Mouse (Mus musculus) kidney, postnatal 0 days (tissue): Measurements from ENCODE around the gene Galnt4. TPM values are rescaled to one million over a fixed set of nuclear protein-coding genes. Genes with fewer than 3 reads are reported as not detected.

ENCODE experiments used
- ATAC-seq: fragments of 200-750 bp; cut with Nextera tagmentation; replicated peaks from 2 replicates; pipeline ENCODE4 v1.8.0; 2017; ENCODE audit warnings: low read depth, moderate number of reproducible peaks, moderate TSS enrichment, moderate library complexity; ENCODE audit not compliant: low FRiP score
- DNase-seq: peaks from one replicate; pipeline ENCODE4 v3.0.0-alpha.2; 2016; ENCODE audit warnings: low spot score
- H3K27ac ChIP-seq: fragments of 300-500 bp; sonication (generic); 2 replicates; pipeline ENCODE4 v1.5.1; 2014; ENCODE audit warnings: mild to moderate bottlenecking
- H3K27me3 ChIP-seq: fragments of 300-500 bp; sonication (generic); 2 replicates; pipeline ENCODE4 v1.6.1; 2014; ENCODE audit warnings: low read length, mixed read lengths; ENCODE audit not compliant: insufficient read depth
- H3K36me3 ChIP-seq: fragments of 300-500 bp; sonication (generic); 2 replicates; pipeline ENCODE4 v1.6.1; 2014; ENCODE audit warnings: low read length, mixed read lengths; ENCODE audit not compliant: insufficient read depth
- H3K4me1 ChIP-seq: fragments of 300-500 bp; sonication (generic); replicated peaks from 2 replicates; pipeline ENCODE4 v1.6.1; 2014; ENCODE audit warnings: antibody characterized with exemption, low read length, mixed read lengths; ENCODE audit not compliant: insufficient read depth
- H3K4me2 ChIP-seq: fragments of 300-500 bp; sonication (generic); 2 replicates; pipeline ENCODE4 v1.6.1; 2014; ENCODE audit warnings: mild to moderate bottlenecking, low read length, moderate library complexity, mixed read lengths
- H3K4me3 ChIP-seq: fragments of 300-500 bp; sonication (generic); replicated peaks from 2 replicates; pipeline ENCODE4 v1.5.1; 2014; ENCODE audit warnings: low read depth, low read length
- H3K9ac ChIP-seq: fragments of 300-500 bp; sonication (generic); 2 replicates; pipeline ENCODE4 v1.6.1; 2014; ENCODE audit warnings: low read depth, low read length
- H3K9me3 ChIP-seq: fragments of 300-500 bp; sonication (generic); replicated peaks from 2 replicates; pipeline ENCODE4 v1.6.1; 2016; ENCODE audit warnings: low read length, inconsistent platforms, mixed read lengths
- CTCF ChIP-seq: IDR thresholded peaks from 2 replicates; pipeline ENCODE4 v1.5.1; 2016; ENCODE audit warnings: antibody characterized with exemption, low read depth, mild to moderate bottlenecking, moderate library complexity
- WGBS: fragments of 180-500 bp; shearing (Covaris S2); extraction: QIAGEN DNeasy Blood & Tissue Kit; methylation state at CpG from one replicate; pipeline ENCODE4 v1.1.7; 2014; 5-methylcytosine and 5-hydroxymethylcytosine counted together
- polyA plus RNA-seq: library from polyadenylated mRNA; unstranded; fragments of >200 nt; fragmentation: Nextera tagmentation; extraction: Ambion mirVana; gene quantifications from 2 replicates; pipeline ENCODE4 v1.2.1, GENCODE M21; 2015

Gene Galnt4
- polyA plus RNA-seq, 1 experiment from 2014 or later = 9.7 TPM

GRCm38 (mm10) chr10:99131298-99131697 lies 23.3 kb downstream of the Galnt4 start:
- H3K27me3 ChIP-seq = no peaks in the 10 kb centered on the region
- TF ChIP-seq CTCF = peak; percentile 40; the same call in 1 of the 2 replicates
- 0 out of 2 replicates have a peak, but pooled peaks cover 5% of the 10 kb centered on the region for H3K4me1 ChIP-seq
- no peak overlapping the region for H3K9ac ChIP-seq
- H3K4me2 ChIP-seq = no peak overlapping the region
- peak; percentile 36 for DNase-seq
- H3K4me3 ChIP-seq = no peak overlapping the region
- no peak overlapping the region for H3K27ac ChIP-seq
- H3K9me3 ChIP-seq = no peaks in the 10 kb centered on the region
- no peaks in the 10 kb centered on the region for H3K36me3 ChIP-seq
- WGBS = 45% methylated on average over 5 of the region's 5 CpGs
- peak; percentile 39; the same call in 1 of the 2 replicates for ATAC-seq

GRCm38 (mm10) chr10:99132189-99132588 lies 24.2 kb downstream of the Galnt4 start:
- ATAC-seq = peak; percentile 53
- no peak overlapping the region for H3K27ac ChIP-seq

GRCm38 (mm10) chr10:99132595-99133272 lies 24.8 kb downstream of the Galnt4 start:
- Histone ChIP-seq H3K4me2 (no peak overlapping the region), H3K27ac (no peak overlapping the region), H3K9ac (no peak overlapping the region), H3K9me3 (no peaks in the 10 kb centered on the region), H3K4me3 (no peak overlapping the region), H3K36me3 (no peaks in the 10 kb centered on the region), H3K4me1 (0 out of 2 replicates have a peak, but pooled peaks cover 5% of the 10 kb centered on the region), H3K27me3 (no peaks in the 10 kb centered on the region)
- 81% methylated on average over 11 of the region's 11 CpGs for WGBS
- no peak for DNase-seq
- 0 out of 2 replicates have a peak, but pooled peaks have one; percentile 29 for ATAC-seq
- no peak for TF ChIP-seq CTCF

More at GRCm38 (mm10) chr10:99132189-99132588, 24.2 kb downstream of the Galnt4 start:
- Histone ChIP-seq H3K9me3 (no peaks in the 10 kb centered on the region), H3K4me2 (no peak overlapping the region), H3K4me1 (0 out of 2 replicates have a peak, but pooled peaks cover 5% of the 10 kb centered on the region), H3K9ac (no peak overlapping the region), H3K36me3 (no peaks in the 10 kb centered on the region), H3K27me3 (no peaks in the 10 kb centered on the region), H3K4me3 (no peak overlapping the region)
- no peak for TF ChIP-seq CTCF
- 54% methylated on average over 6 of the region's 6 CpGs for WGBS
- peak; percentile 48 for DNase-seq

- Histone ChIP-seq H3K4me3 (no peak overlapping the region), H3K27me3 (no peaks in the 10 kb centered on the region), H3K4me2 (no peak overlapping the region), H3K36me3 (no peaks in the 10 kb centered on the region), H3K27ac (no peak overlapping the region), H3K9me3 (no peaks in the 10 kb centered on the region), H3K9ac (no peak overlapping the region), H3K4me1 (0 out of 2 replicates have a peak, but pooled peaks cover 5% of the 10 kb centered on the region)
- ATAC-seq (no peak), DNase-seq (no peak)
- WGBS = 96% methylated on average over 16 of the region's 16 CpGs
- no peak for TF ChIP-seq CTCF
Observed at GRCm38 (mm10) chr10:99133321-99133875, 25.4 kb downstream of the Galnt4 start.

- Histone ChIP-seq H3K9me3 (no peaks in the 10 kb centered on the region), H3K36me3 (no peaks in the 10 kb centered on the region), H3K9ac (no peak overlapping the region), H3K4me3 (no peak overlapping the region), H3K27me3 (no peaks in the 10 kb centered on the region), H3K4me1 (no peaks in the 10 kb centered on the region), H3K4me2 (no peak overlapping the region), H3K27ac (no peak overlapping the region)
- DNase-seq = no peak
- WGBS = 62% methylated on average over 5 of the region's 5 CpGs
- ATAC-seq = no peak
- TF ChIP-seq CTCF = no peak
Observed at GRCm38 (mm10) chr10:99136337-99136736, 28.4 kb downstream of the Galnt4 start.

GRCm38 (mm10) chr10:99145611-99146010 lies 37.7 kb downstream of the Galnt4 start:
- Histone ChIP-seq H3K27me3 (no peaks in the 10 kb centered on the region), H3K9ac (no peak overlapping the region), H3K9me3 (no peaks in the 10 kb centered on the region), H3K27ac (no peak overlapping the region), H3K36me3 (0 out of 2 replicates have a peak, but pooled peaks cover 3% of the 10 kb centered on the region), H3K4me3 (no peak overlapping the region), H3K4me2 (no peak overlapping the region), H3K4me1 (no peaks in the 10 kb centered on the region)
- TF ChIP-seq CTCF = no peak
- no peak for DNase-seq
- ATAC-seq = no peak
- WGBS = 51% methylated on average over 8 of the region's 8 CpGs
